Mouse (Mus musculus): Measurements from ENCODE around the gene Dcaf17. TPM values are rescaled to one million over a fixed set of nuclear protein-coding genes. Genes with fewer than 3 reads are reported as not detected.

Dcaf17 gene
- polyA plus RNA-seq (2021; fragmentation: Nextera tagmentation), result 2.9 and 4.0 TPM in 2 replicates
- long read RNA-seq, experiment 1, full-length matches to known transcripts, result 20 of 44 reads
- long read RNA-seq, experiment 1, partial matches to known transcripts, result 5 of 44 reads
- long read RNA-seq, experiment 1, other reads (novel, unspliced or antisense), result 19 of 44 reads
- long read RNA-seq, experiment 2, full-length matches to known transcripts, result 2 of 8 reads
- long read RNA-seq, experiment 2, partial matches to known transcripts, result 3 of 8 reads
- long read RNA-seq, experiment 2, other reads (novel, unspliced or antisense), result 3 of 8 reads

GRCm38 (mm10) chr2:71055300-71056114 lies at the start of gene Dcaf17, which contains the start of gene Mettl8:
Gene Dcaf17 (plus strand): TSS chr2:71055328.
Gene Mettl8 (minus strand): TSS chr2:71055583.

GRCm38 (mm10) chr2:71117797-71118708 lies 62.9 kb downstream of the Dcaf17 start, which contains the start of gene Cybrd1:
Gene Cybrd1 (plus strand): TSS chr2:71117923.

Other genes with a start within 250 kb of the Dcaf17 start
- gene Tlk1, start 229.6 kb upstream of the Dcaf17 start, polyA plus RNA-seq (2021; fragmentation: Nextera tagmentation), result 18.1 and 28.5 TPM in 2 replicates
- 8.2 and 9.9 TPM in 2 replicates for gene Mettl8, start 255 bp downstream of the Dcaf17 start, polyA plus RNA-seq (2021; fragmentation: Nextera tagmentation)
- gene Cybrd1, start 62.6 kb downstream of the Dcaf17 start, polyA plus RNA-seq (2021; fragmentation: Nextera tagmentation), result 0.10 and 0.20 TPM in 2 replicates
- 65.6 and 69.7 TPM in 2 replicates for gene Dync1i2, start 156.4 kb downstream of the Dcaf17 start, polyA plus RNA-seq (2021; fragmentation: Nextera tagmentation)